Mouse (Mus musculus) testis, adult 2 months (tissue): ENCODE measurements at regions not wholly inside any gene's neighbourhood (a gene's known extent, or its start where the extent isn't known, plus 50 kb on each side); places are given as distances from the start of the nearest gene placed in this dataset.

Source experiments
- H3K27ac ChIP-seq: fragments of 200-500 bp; 2 replicates; pipeline ENCODE4 v1.5.1; 2012; ENCODE audit warnings: low read depth, low read length; ENCODE audit not compliant: control insufficient read depth, insufficient read depth
- H3K27me3 ChIP-seq: fragments of 200-500 bp; 2 replicates; pipeline ENCODE4 v1.6.1; 2012; ENCODE audit warnings: mild to moderate bottlenecking, low read length, moderate library complexity; ENCODE audit not compliant: control insufficient read depth, insufficient read depth
- H3K36me3 ChIP-seq: fragments of 200-500 bp; 2 replicates; pipeline ENCODE4 v1.6.1; 2012; ENCODE audit warnings: mild to moderate bottlenecking, low read length; ENCODE audit not compliant: control insufficient read depth, insufficient read depth
- H3K4me1 ChIP-seq: fragments of 200-500 bp; 2 replicates; pipeline ENCODE4 v1.6.1; 2012; ENCODE audit warnings: low read length; ENCODE audit not compliant: control insufficient read depth, insufficient read depth
- H3K4me3 ChIP-seq: fragments of 200-500 bp; 2 replicates; pipeline ENCODE4 v1.5.1; 2012; ENCODE audit warnings: low read depth, mild to moderate bottlenecking, low read length, moderate library complexity, mixed read lengths; ENCODE audit not compliant: control insufficient read depth
- CTCF ChIP-seq: fragments of 200-500 bp; IDR thresholded peaks from 2 replicates; pipeline ENCODE4 v1.5.1; 2012; ENCODE audit warnings: low read depth, mild to moderate bottlenecking, inconsistent platforms, low read length, moderate library complexity; ENCODE audit not compliant: control insufficient read depth, insufficient read depth, insufficient replicate concordance
- POLR2A ChIP-seq: fragments of 200-500 bp; IDR thresholded peaks from 2 replicates; pipeline ENCODE4 v1.6.1; 2012; ENCODE audit warnings: low read depth, mild to moderate bottlenecking, inconsistent platforms, low read length, moderate library complexity; ENCODE audit not compliant: control insufficient read depth

- Histone ChIP-seq H3K27me3 (no peaks in the 10 kb centered on the region), H3K27ac (no peak overlapping the region), H3K4me1 (no peaks in the 10 kb centered on the region), H3K36me3 (no peaks in the 10 kb centered on the region), H3K4me3 (no peak overlapping the region)
- TF ChIP-seq POLR2A (no peak), CTCF (no peak)
Observed at GRCm38 (mm10) chr3:143614895-143615294, 590.1 kb downstream of the Lmo4 start.

- H3K4me3 ChIP-seq = no peak overlapping the region
- H3K4me1 ChIP-seq = no peaks in the 10 kb centered on the region
- TF ChIP-seq POLR2A = no peak
- no peak for TF ChIP-seq CTCF
- H3K27me3 ChIP-seq = no peaks in the 10 kb centered on the region
- no peaks in the 10 kb centered on the region for H3K36me3 ChIP-seq
- H3K27ac ChIP-seq = no peak overlapping the region
Observed at GRCm38 (mm10) chr3:143614004-143614403, 591.0 kb downstream of the Lmo4 start.

GRCm38 (mm10) chr3:143609673-143610072 lies 595.3 kb downstream of the Lmo4 start:
- H3K36me3 ChIP-seq = no peaks in the 10 kb centered on the region
- no peaks in the 10 kb centered on the region for H3K4me1 ChIP-seq
- no peak overlapping the region for H3K4me3 ChIP-seq
- H3K27me3 ChIP-seq = no peaks in the 10 kb centered on the region
- no peak overlapping the region for H3K27ac ChIP-seq
- TF ChIP-seq POLR2A (no peak), CTCF (no peak)

GRCm38 (mm10) chr3:143599120-143599519 lies 605.9 kb downstream of the Lmo4 start:
- Histone ChIP-seq H3K4me3 (no peak overlapping the region), H3K36me3 (no peaks in the 10 kb centered on the region), H3K27ac (no peak overlapping the region), H3K27me3 (no peaks in the 10 kb centered on the region), H3K4me1 (no peaks in the 10 kb centered on the region)
- no peak for TF ChIP-seq POLR2A

GRCm38 (mm10) chr3:143596949-143597593 lies 607.9 kb downstream of the Lmo4 start:
- H3K27me3 ChIP-seq = no peaks in the 10 kb centered on the region
- no peak overlapping the region for H3K4me3 ChIP-seq
- H3K27ac ChIP-seq = no peak overlapping the region
- no peaks in the 10 kb centered on the region for H3K36me3 ChIP-seq
- TF ChIP-seq CTCF (no peak), POLR2A (no peak)
- H3K4me1 ChIP-seq = no peaks in the 10 kb centered on the region

- no peaks in the 10 kb centered on the region for H3K4me1 ChIP-seq
- H3K4me3 ChIP-seq = no peak overlapping the region
- no peak overlapping the region for H3K27ac ChIP-seq
- H3K27me3 ChIP-seq = no peaks in the 10 kb centered on the region
- TF ChIP-seq POLR2A (no peak), CTCF (no peak)
- H3K36me3 ChIP-seq = no peaks in the 10 kb centered on the region
Observed at GRCm38 (mm10) chr3:143596011-143596683, 608.9 kb downstream of the Lmo4 start.

- TF ChIP-seq POLR2A = no peak
- no peak for TF ChIP-seq CTCF
- no peaks in the 10 kb centered on the region for H3K27me3 ChIP-seq
- H3K4me1 ChIP-seq = no peaks in the 10 kb centered on the region
- no peaks in the 10 kb centered on the region for H3K36me3 ChIP-seq
- H3K27ac ChIP-seq = no peak overlapping the region
- H3K4me3 ChIP-seq = no peak overlapping the region
Observed at GRCm38 (mm10) chr3:143595081-143595480, 609.9 kb downstream of the Lmo4 start.

- no peak overlapping the region for H3K4me3 ChIP-seq
- TF ChIP-seq POLR2A (no peak), CTCF (no peak)
- H3K36me3 ChIP-seq = no peaks in the 10 kb centered on the region
- no peaks in the 10 kb centered on the region for H3K4me1 ChIP-seq
- no peaks in the 10 kb centered on the region for H3K27me3 ChIP-seq
- no peak overlapping the region for H3K27ac ChIP-seq
Observed at GRCm38 (mm10) chr3:143594676-143595075, 610.3 kb downstream of the Lmo4 start.
